Mouse (Mus musculus): ENCODE data around the gene Aspscr1.

The Aspscr1 gene

GRCm38 (mm10) chr11:120683536-120683935, 10.8 kb downstream of the Aspscr1 start:
- DNase-seq (ENCODE audit: low spot score in 2 of 2): no peak

- no peak for DNase-seq (ENCODE audit: low spot score in 2 of 2)
These were observed 11.3 kb downstream of the Aspscr1 start for GRCm38 (mm10) chr11:120684086-120684485.

GRCm38 (mm10) chr11:120684660-120685059, 11.9 kb downstream of the Aspscr1 start:
- DNase-seq (ENCODE audit: low spot score in 2 of 2): no peak

GRCm38 (mm10) chr11:120686650-120687272, 14.0 kb downstream of the Aspscr1 start:
- no peak for DNase-seq (ENCODE audit: low spot score in 2 of 2)

- no peak for DNase-seq (ENCODE audit: low spot score in 2 of 2)
These were observed 16.6 kb downstream of the Aspscr1 start for GRCm38 (mm10) chr11:120689365-120689764.

- DNase-seq (ENCODE audit: low spot score in 2 of 2): no peak
These were observed 19.8 kb downstream of the Aspscr1 start for GRCm38 (mm10) chr11:120692471-120693011.

- no peak for DNase-seq (ENCODE audit: low spot score in 2 of 2)
These were observed 20.7 kb downstream of the Aspscr1 start for GRCm38 (mm10) chr11:120693461-120693860.

GRCm38 (mm10) chr11:120695184-120695583, 22.4 kb downstream of the Aspscr1 start:
- DNase-seq (ENCODE audit: low spot score in 2 of 2): peak in 1 of 2 experiments; percentile 32

- DNase-seq (ENCODE audit: low spot score in 2 of 2): no peak
These were observed 22.9 kb downstream of the Aspscr1 start for GRCm38 (mm10) chr11:120695641-120696040.

- DNase-seq (ENCODE audit: low spot score in 2 of 2): no peak
These were observed 23.8 kb downstream of the Aspscr1 start for GRCm38 (mm10) chr11:120696568-120696967.

- DNase-seq (ENCODE audit: low spot score in 2 of 2): no peak
These were observed 25.0 kb downstream of the Aspscr1 start for GRCm38 (mm10) chr11:120697741-120698140.

GRCm38 (mm10) chr11:120703696-120704454, 31.1 kb downstream of the Aspscr1 start:
- no peak for DNase-seq (ENCODE audit: low spot score in 2 of 2)

- DNase-seq (ENCODE audit: low spot score in 2 of 2): no peak
These were observed 31.9 kb downstream of the Aspscr1 start for GRCm38 (mm10) chr11:120704486-120705325.

- no peak for DNase-seq (ENCODE audit: low spot score in 2 of 2)
These were observed 33.3 kb downstream of the Aspscr1 start for GRCm38 (mm10) chr11:120706120-120706519.

GRCm38 (mm10) chr11:120707225-120707624, 34.5 kb downstream of the Aspscr1 start:
- DNase-seq (ENCODE audit: low spot score in 2 of 2): no peak

GRCm38 (mm10) chr11:120707969-120708368, 35.2 kb downstream of the Aspscr1 start:
- no peak for DNase-seq (ENCODE audit: low spot score in 2 of 2)

- no peak for DNase-seq (ENCODE audit: low spot score in 2 of 2)
These were observed 36.8 kb downstream of the Aspscr1 start for GRCm38 (mm10) chr11:120709551-120709950.

GRCm38 (mm10) chr11:120710672-120711071, 37.9 kb downstream of the Aspscr1 start:
- no peak for DNase-seq (ENCODE audit: low spot score in 2 of 2)

GRCm38 (mm10) chr11:120711980-120712604, 39.3 kb downstream of the Aspscr1 start:
- DNase-seq (ENCODE audit: low spot score in 2 of 2): no peak

- DNase-seq (ENCODE audit: low spot score in 2 of 2): peak in 1 of 2 experiments; percentile 62
These were observed 40.2 kb downstream of the Aspscr1 start for GRCm38 (mm10) chr11:120712771-120713568.
